Mouse (Mus musculus): Measurements from ENCODE around the gene Mtch2.

DNA sequence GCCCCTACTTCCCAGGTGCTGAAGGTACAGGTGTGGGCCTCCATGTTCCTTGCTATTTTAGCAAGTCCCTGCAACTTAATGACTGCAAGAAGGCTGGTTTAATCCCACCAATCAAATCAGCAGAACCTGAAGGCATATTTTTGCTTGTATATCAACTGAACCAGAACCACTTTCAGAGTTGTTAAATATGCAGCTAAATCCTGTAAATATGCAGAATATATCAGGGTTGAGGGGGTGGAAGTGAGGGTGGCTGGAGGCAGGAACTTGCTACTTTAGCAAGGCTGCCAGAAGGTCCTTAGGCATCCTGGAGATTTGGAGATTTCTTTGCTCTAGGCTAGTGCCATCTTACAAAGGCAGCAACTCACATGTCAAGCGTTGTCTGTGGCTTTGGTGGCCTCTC lies 68.6 kb downstream of the Mtch2 start:
- TF ChIP-seq CTCF (IDR thresholded peaks at IDR 0.05; ENCODE audit: insufficient read depth, low read length) = no peak
- TF ChIP-seq POLR2A (IDR thresholded peaks at IDR 0.05; ENCODE audit: borderline replicate concordance, extremely low read depth, low read depth, low read length) = no peak
